ENCODE assay signal across 9 mouse cellular contexts in genomic region chr5:76973488-76973887, GRCm38 (mm10). TPM values are rescaled to one million over a fixed set of nuclear protein-coding genes. Genes with fewer than 3 reads are reported as not detected.
DNase-seq lines count a peak whose midpoint lies in the region; ATAC-seq and TF ChIP-seq lines count a peak whose summit lies in the region.
"Had no signal": no experiment of that assay in that cellular context is flagged by ENCODE, and none has a peak within 500 bp of the region (broad histone marks: within the 10 kb centered on the region; RNA-seq: fewer than 3 reads in every experiment).

No protein-coding gene starts in this region.

- H3K36me3 ChIP-seq in forebrain, embryonic 11.5 days (ENCODE audit: control insufficient read depth, insufficient read depth, low read length) = no peaks in the 10 kb centered on the region; the same call in 1 of the 2 replicates
- peaks cover 42% of the 10 kb centered on the region for H3K36me3 ChIP-seq in limb, embryonic 13.5 days
- H3K36me3 ChIP-seq in neural tube, embryonic 14.5 days (ENCODE audit: control insufficient read depth, insufficient read depth, low read length) = peaks cover 7% of the 10 kb centered on the region; the same call in 1 of the 2 replicates

- no peak for TF ChIP-seq CTCF in lung, adult 2 months (IDR thresholded peaks at IDR 0.05; ENCODE audit: insufficient read depth, low read length)

- no peak for DNase-seq in lung, adult 2 months
- DNase-seq in lung, postnatal 25 days (ENCODE audit: low spot score) = no peak
- DNase-seq in forebrain, embryonic 11.5 days (ENCODE audit: low spot score) = no peak
- no peak for DNase-seq in retina, postnatal 1 day
- no peak for DNase-seq in c-Kit-positive CD71-positive TER-119-positive erythroid progenitor cells, embryonic 14.5 days (ENCODE audit: low spot score)
- no peak for DNase-seq in Muller cell, postnatal 12 days (ENCODE audit: inconsistent ontology term)
- DNase-seq: lung, postnatal 14 days had no signal

- H3K4me1 ChIP-seq in lung, adult 2 months (ENCODE audit: control insufficient read depth, insufficient read depth, low read length) = peaks cover 7% of the 10 kb centered on the region
- H3K4me1 ChIP-seq in forebrain, embryonic 11.5 days (replicated peaks; ENCODE audit: control insufficient read depth, insufficient read depth, low read length) = peaks cover 8% of the 10 kb centered on the region; the same call in 1 of the 2 replicates
- peaks cover 19% of the 10 kb centered on the region for H3K4me1 ChIP-seq in limb, embryonic 13.5 days
- peaks cover 14% of the 10 kb centered on the region for H3K4me1 ChIP-seq in neural tube, embryonic 14.5 days (ENCODE audit: control insufficient read depth, insufficient read depth, low read length)

- H3K9me3 ChIP-seq in forebrain, embryonic 11.5 days (ENCODE audit: control insufficient read depth, low read length) = no peaks in the 10 kb centered on the region
- no peaks in the 10 kb centered on the region for H3K9me3 ChIP-seq in limb, embryonic 13.5 days
- H3K9me3 ChIP-seq in neural tube, embryonic 14.5 days (ENCODE audit: control insufficient read depth, low read length) = no peaks in the 10 kb centered on the region

- H3K4me3 ChIP-seq in lung, adult 2 months (replicated peaks; ENCODE audit: extremely low read depth, low read depth, low read length) = peak overlapping the region; percentile 100
- peak overlapping the region; percentile 94; the same call in 1 of the 2 replicates for H3K4me3 ChIP-seq in forebrain, embryonic 11.5 days (ENCODE audit: low read depth, low read length)
- peak overlapping the region; percentile 94 for H3K4me3 ChIP-seq in limb, embryonic 13.5 days
- peak overlapping the region; percentile 92 for H3K4me3 ChIP-seq in neural tube, embryonic 14.5 days (ENCODE audit: low read depth, low read length)

- H3K4me2 ChIP-seq in forebrain, embryonic 11.5 days (ENCODE audit: low read depth, low read length, severe bottlenecking) = peak overlapping the region; percentile 78
- peak overlapping the region; percentile 89 for H3K4me2 ChIP-seq in limb, embryonic 13.5 days (replicated peaks)
- H3K4me2 ChIP-seq in neural tube, embryonic 14.5 days (ENCODE audit: low read depth, low read length) = peak overlapping the region; percentile 85

- no peaks in the 10 kb centered on the region for H3K27me3 ChIP-seq in forebrain, embryonic 11.5 days (ENCODE audit: control insufficient read depth, insufficient read depth, low read length)
- no peaks in the 10 kb centered on the region for H3K27me3 ChIP-seq in limb, embryonic 13.5 days
- no peaks in the 10 kb centered on the region for H3K27me3 ChIP-seq in neural tube, embryonic 14.5 days (ENCODE audit: control insufficient read depth, insufficient read depth, low read length)

- no peak for ATAC-seq in forebrain, embryonic 11.5 days (replicated peaks; ENCODE audit: low FRiP score)
- ATAC-seq in limb, embryonic 13.5 days (ENCODE audit: low FRiP score, low read depth) = no peak
- no peak for ATAC-seq in neural tube, embryonic 14.5 days (ENCODE audit: low read depth)

- no peak overlapping the region for H3K27ac ChIP-seq in forebrain, embryonic 11.5 days (ENCODE audit: low read depth, low read length)
- H3K27ac ChIP-seq in limb, embryonic 13.5 days = no peak overlapping the region
- H3K27ac ChIP-seq in neural tube, embryonic 14.5 days (ENCODE audit: low read depth, low read length) = no peak overlapping the region

- TF ChIP-seq POLR2A in lung, adult 2 months (IDR thresholded peaks at IDR 0.05; ENCODE audit: borderline replicate concordance, extremely low read depth, low read depth, low read length) = no peak

- WGBS in lung, adult 2 months = 47% methylated on average over 3 of the region's 3 CpGs
- 65% methylated on average over 3 of the region's 3 CpGs for WGBS in forebrain, embryonic 11.5 days
- 72% methylated on average over 3 of the region's 3 CpGs for WGBS in limb, embryonic 13.5 days
- 71% methylated on average over 3 of the region's 3 CpGs for WGBS in neural tube, embryonic 14.5 days

- no peak overlapping the region; the same call in 1 of the 2 replicates for H3K9ac ChIP-seq in forebrain, embryonic 11.5 days (ENCODE audit: low read length)
- H3K9ac ChIP-seq in limb, embryonic 13.5 days = peak overlapping the region; percentile 82
- no peak overlapping the region; the same call in 1 of the 2 replicates for H3K9ac ChIP-seq in neural tube, embryonic 14.5 days (replicated peaks; ENCODE audit: low read depth, low read length)

RNA-seq across cellular contexts. Expression of gene Srp72, which starts 1.0 kb away (rescaled TPM):
- 15.1 and 21.6 TPM in 2 replicates for polyA plus RNA-seq in lung, adult 2 months (2012; rRNA removed)
- polyA plus RNA-seq in forebrain, embryonic 11.5 days (2014; fragmentation: Nextera tagmentation; extraction: Ambion mirVana) = 72.4 and 77.1 TPM in 2 replicates
- 115 and 121 TPM in 2 replicates for polyA plus RNA-seq in limb, embryonic 13.5 days (2015; fragmentation: Nextera tagmentation; extraction: Ambion mirVana)
- polyA plus RNA-seq in neural tube, embryonic 14.5 days (2014; fragmentation: Nextera tagmentation; extraction: Ambion mirVana) = 87.6 and 93.3 TPM in 2 replicates

RNA-seq across cellular contexts. Expression of gene Ppat, which starts 22.1 kb away (rescaled TPM):
- 4.3 and 4.8 TPM in 2 replicates for polyA plus RNA-seq in lung, adult 2 months (2012; rRNA removed)
- 46.1 and 50.1 TPM in 2 replicates for polyA plus RNA-seq in forebrain, embryonic 11.5 days (2014; fragmentation: Nextera tagmentation; extraction: Ambion mirVana)
- 23.9 and 25.4 TPM in 2 replicates for polyA plus RNA-seq in limb, embryonic 13.5 days (2015; fragmentation: Nextera tagmentation; extraction: Ambion mirVana)
- polyA plus RNA-seq in neural tube, embryonic 14.5 days (2014; fragmentation: Nextera tagmentation; extraction: Ambion mirVana) = 12.8 and 13.4 TPM in 2 replicates

RNA-seq across cellular contexts. Expression of gene Paics, which starts 22.4 kb away (rescaled TPM):
- polyA plus RNA-seq in lung, adult 2 months (2012; rRNA removed) = 44.0 and 44.2 TPM in 2 replicates
- polyA plus RNA-seq in forebrain, embryonic 11.5 days (2014; fragmentation: Nextera tagmentation; extraction: Ambion mirVana) = 456 and 462 TPM in 2 replicates
- 321 and 323 TPM in 2 replicates for polyA plus RNA-seq in limb, embryonic 13.5 days (2015; fragmentation: Nextera tagmentation; extraction: Ambion mirVana)
- polyA plus RNA-seq in neural tube, embryonic 14.5 days (2014; fragmentation: Nextera tagmentation; extraction: Ambion mirVana) = 165 and 174 TPM in 2 replicates

RNA-seq across cellular contexts. Expression of gene Arl9, which starts 30.4 kb away (rescaled TPM):
- polyA plus RNA-seq in lung, adult 2 months (2012; rRNA removed) = not detected in 2 replicates
- not detected in 2 replicates for polyA plus RNA-seq in forebrain, embryonic 11.5 days (2014; fragmentation: Nextera tagmentation; extraction: Ambion mirVana)
- not detected in 2 replicates for polyA plus RNA-seq in limb, embryonic 13.5 days (2015; fragmentation: Nextera tagmentation; extraction: Ambion mirVana)
- not detected in 2 replicates for polyA plus RNA-seq in neural tube, embryonic 14.5 days (2014; fragmentation: Nextera tagmentation; extraction: Ambion mirVana)

RNA-seq across cellular contexts. Expression of gene Thegl, which starts 42.3 kb away (rescaled TPM):
- polyA plus RNA-seq in lung, adult 2 months (2012; rRNA removed) = 0.18 and 0.65 TPM in 2 replicates
- 0.23 and 0.37 TPM in 2 replicates for polyA plus RNA-seq in forebrain, embryonic 11.5 days (2014; fragmentation: Nextera tagmentation; extraction: Ambion mirVana)
- 0.20 TPM in 1 of 2 replicates, not detected in the other for polyA plus RNA-seq in limb, embryonic 13.5 days (2015; fragmentation: Nextera tagmentation; extraction: Ambion mirVana)
- polyA plus RNA-seq in neural tube, embryonic 14.5 days (2014; fragmentation: Nextera tagmentation; extraction: Ambion mirVana) = 0.40 and 0.86 TPM in 2 replicates
